Mouse (Mus musculus): ENCODE results near the gene Rcn3.

GRCm38 (mm10) chr7:45086084-45086483, 5.9 kb downstream of the Rcn3 start:
- TF ChIP-seq CTCF (IDR thresholded peaks at IDR 0.05 in 2 of 3, conservative IDR thresholded peaks at IDR 0.05 in 1 of 3; ENCODE audit: control insufficient read depth in 1 of 3, insufficient read depth in 1 of 3, low read depth in 2 of 3, low read length in 3 of 3, poor library complexity in 1 of 3, severe bottlenecking in 1 of 3) (peak; percentile 57 to 79 (median 70)), NELFE (IDR thresholded peaks at IDR 0.05; ENCODE audit: low read depth, low read length) (no peak), SIN3A (IDR thresholded peaks at IDR 0.05; ENCODE audit: low read length) (no peak), RAD21 (IDR thresholded peaks at IDR 0.05; ENCODE audit: low read depth, low read length) (no peak)

Data from MEL (cell line).